Mouse (Mus musculus): ENCODE measurements at regions not wholly inside any gene's neighbourhood (a gene's known extent, or its start where the extent isn't known, plus 50 kb on each side); places are given as distances from the start of the nearest gene placed in this dataset.

DNA sequence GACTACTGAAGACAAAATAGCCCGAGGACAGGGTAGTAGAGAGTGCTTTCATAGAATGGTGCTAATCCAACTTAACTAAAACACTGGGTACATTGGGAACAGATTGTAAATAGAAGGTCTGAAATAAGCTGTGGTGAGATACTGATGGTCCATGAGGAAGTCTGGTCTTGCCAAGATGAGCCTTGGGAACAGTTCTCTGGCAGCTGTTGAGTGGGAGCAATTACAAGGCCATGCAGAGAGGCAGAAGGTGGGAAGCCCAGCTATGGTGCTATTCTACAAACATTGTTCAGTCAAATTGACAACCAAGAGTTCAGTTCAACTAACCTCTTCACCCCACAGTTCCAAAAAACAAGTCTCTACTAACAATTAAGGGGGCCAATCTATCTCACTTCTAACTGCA, 92.5 kb upstream of the Tenm4 start:
- Histone ChIP-seq H3K4me2 (no peak overlapping the region), H3K36me3 (no peaks in the 10 kb centered on the region), H3K4me3 (no peak overlapping the region), H3K27ac (no peak overlapping the region), H3K9me3 (no peaks in the 10 kb centered on the region), H3K4me1 (peaks cover 8% of the 10 kb centered on the region; the same call in 1 of the 2 replicates), H3K27me3 (no peaks in the 10 kb centered on the region), H3K9ac (no peak overlapping the region)
- WGBS = 77% methylated on average over 1 of the region's 1 CpGs
- no peak for ATAC-seq (ENCODE audit: borderline replicate concordance, extremely low read depth, low FRiP score, low TSS enrichment)

DNA sequence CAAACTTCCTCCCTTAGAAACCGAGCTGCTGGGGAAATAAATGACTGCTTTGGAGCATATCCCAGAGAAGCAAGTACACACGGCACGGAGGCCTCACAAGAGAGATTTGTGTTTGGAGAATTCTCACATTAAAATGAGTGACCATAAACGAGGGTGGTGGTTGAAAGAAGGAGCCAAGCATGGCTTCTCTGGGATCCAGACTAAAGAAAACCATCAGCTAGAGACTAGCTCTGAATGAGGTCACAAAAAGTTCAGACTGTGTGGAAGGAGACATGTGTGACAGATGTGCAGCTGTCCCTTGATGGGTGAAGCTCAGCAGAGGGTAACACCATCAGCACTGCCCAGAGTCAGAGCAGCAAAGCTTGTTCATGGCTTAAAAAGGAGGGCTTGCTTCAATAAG, 89.4 kb upstream of the Tenm4 start:
- peak; percentile 96 for ATAC-seq (ENCODE audit: borderline replicate concordance, extremely low read depth, low FRiP score, low TSS enrichment)
- H3K4me1 ChIP-seq = peaks cover 8% of the 10 kb centered on the region; the same call in 1 of the 2 replicates
- no peak overlapping the region for H3K4me2 ChIP-seq
- H3K9ac ChIP-seq = no peak overlapping the region
- no peaks in the 10 kb centered on the region for H3K9me3 ChIP-seq
- H3K27me3 ChIP-seq = no peaks in the 10 kb centered on the region
- H3K36me3 ChIP-seq = no peaks in the 10 kb centered on the region
- H3K4me3 ChIP-seq = no peak overlapping the region
- H3K27ac ChIP-seq = peak overlapping the region; percentile 71
- WGBS = 16% methylated on average over 4 of the region's 4 CpGs

DNA sequence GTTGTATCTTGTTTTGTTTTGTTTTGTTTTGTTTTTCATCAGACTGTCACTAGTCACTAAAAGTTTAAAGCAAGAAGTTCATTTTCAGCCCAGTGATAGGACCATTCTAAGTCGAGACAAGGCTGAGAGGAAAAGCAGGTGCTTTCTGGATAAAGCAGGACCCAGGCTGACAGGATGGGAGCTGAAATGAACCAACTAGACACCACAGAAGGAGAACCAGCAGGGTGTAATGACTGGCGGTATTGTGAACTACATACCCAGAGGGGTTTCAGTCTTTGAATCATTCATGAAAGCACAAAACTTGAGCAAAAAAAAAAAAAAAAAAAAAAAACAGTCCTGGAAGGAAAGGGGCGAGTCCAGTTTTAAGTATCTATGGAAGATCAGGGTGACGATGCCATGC, 75.9 kb upstream of the Tenm4 start:
- H3K4me1 ChIP-seq = no peaks in the 10 kb centered on the region
- no peak for ATAC-seq (ENCODE audit: borderline replicate concordance, extremely low read depth, low FRiP score, low TSS enrichment)
- H3K9me3 ChIP-seq = no peaks in the 10 kb centered on the region
- 81% methylated on average over 4 of the region's 4 CpGs for WGBS
- H3K4me3 ChIP-seq = no peak overlapping the region
- H3K4me2 ChIP-seq = no peak overlapping the region
- no peaks in the 10 kb centered on the region for H3K27me3 ChIP-seq
- H3K9ac ChIP-seq = no peak overlapping the region
- no peak overlapping the region for H3K27ac ChIP-seq
- no peaks in the 10 kb centered on the region for H3K36me3 ChIP-seq

DNA sequence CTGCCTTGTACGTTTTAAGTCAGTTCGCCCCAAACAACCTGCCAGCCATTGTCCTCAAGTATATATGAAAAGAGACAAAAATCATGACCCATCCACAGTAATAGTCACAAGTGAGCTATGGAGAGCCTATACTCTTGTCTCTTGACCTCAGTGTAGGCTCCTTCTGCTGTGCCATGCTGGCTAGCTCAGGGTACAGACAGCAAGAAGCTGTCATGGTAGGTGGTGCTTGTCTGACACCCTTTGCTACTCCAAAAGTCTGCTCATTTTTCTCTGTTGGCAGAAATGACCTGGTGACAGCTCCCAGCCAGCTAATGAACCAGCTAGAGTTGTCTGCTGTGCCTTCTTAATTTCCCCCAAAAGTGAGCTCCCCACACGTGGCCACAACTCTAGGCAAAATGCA, 75.3 kb upstream of the Tenm4 start:
- 74% methylated on average over 3 of the region's 3 CpGs for WGBS
- no peaks in the 10 kb centered on the region for H3K4me1 ChIP-seq
- no peak overlapping the region for H3K9ac ChIP-seq
- H3K27ac ChIP-seq = no peak overlapping the region
- H3K4me3 ChIP-seq = no peak overlapping the region
- no peak for ATAC-seq (ENCODE audit: borderline replicate concordance, extremely low read depth, low FRiP score, low TSS enrichment)
- no peaks in the 10 kb centered on the region for H3K27me3 ChIP-seq
- H3K4me2 ChIP-seq = no peak overlapping the region
- H3K9me3 ChIP-seq = no peaks in the 10 kb centered on the region
- no peaks in the 10 kb centered on the region for H3K36me3 ChIP-seq

DNA sequence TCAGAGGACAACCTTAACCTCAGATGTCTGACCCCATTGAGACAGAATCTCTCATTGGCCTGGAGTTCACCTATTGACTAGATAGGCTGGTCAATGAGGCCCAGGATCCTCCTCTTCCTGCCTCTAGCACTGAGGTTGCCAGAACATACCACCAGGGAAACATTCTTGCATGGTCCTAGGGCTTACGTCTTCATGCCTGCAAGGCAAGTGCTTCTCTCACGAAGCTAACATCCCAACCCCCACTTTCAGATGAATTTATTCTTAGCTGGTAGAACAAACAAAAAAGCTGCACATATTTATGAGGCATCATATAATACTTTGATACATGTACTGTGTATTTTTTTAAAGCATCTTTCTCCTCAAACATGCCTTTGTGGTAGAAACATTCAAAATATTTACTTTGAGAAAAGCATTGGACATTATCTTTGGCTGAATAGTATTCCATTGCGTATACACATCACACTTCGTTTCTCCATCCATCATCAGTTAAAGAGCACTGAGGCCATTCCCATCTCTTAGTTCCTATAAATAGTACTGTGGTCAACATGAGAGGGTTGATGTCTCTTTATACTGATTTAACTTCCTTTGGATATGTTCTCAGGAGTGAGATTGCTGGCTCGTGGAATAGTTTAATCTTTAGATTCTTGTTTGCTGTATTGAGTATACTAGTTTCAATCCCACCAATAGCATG, 72.2 kb upstream of the Tenm4 start:
- no peak overlapping the region for H3K9ac ChIP-seq
- H3K4me3 ChIP-seq = no peak overlapping the region
- H3K4me2 ChIP-seq = no peak overlapping the region
- peak overlapping the region; percentile 50 for H3K27ac ChIP-seq
- no peaks in the 10 kb centered on the region for H3K4me1 ChIP-seq
- ATAC-seq (ENCODE audit: borderline replicate concordance, extremely low read depth, low FRiP score, low TSS enrichment) = peak; percentile 83; the same call in 1 of the 2 replicates
- no peaks in the 10 kb centered on the region for H3K36me3 ChIP-seq
- 49% methylated on average over 5 of the region's 5 CpGs for WGBS
- no peaks in the 10 kb centered on the region for H3K27me3 ChIP-seq
- H3K9me3 ChIP-seq = no peaks in the 10 kb centered on the region

DNA sequence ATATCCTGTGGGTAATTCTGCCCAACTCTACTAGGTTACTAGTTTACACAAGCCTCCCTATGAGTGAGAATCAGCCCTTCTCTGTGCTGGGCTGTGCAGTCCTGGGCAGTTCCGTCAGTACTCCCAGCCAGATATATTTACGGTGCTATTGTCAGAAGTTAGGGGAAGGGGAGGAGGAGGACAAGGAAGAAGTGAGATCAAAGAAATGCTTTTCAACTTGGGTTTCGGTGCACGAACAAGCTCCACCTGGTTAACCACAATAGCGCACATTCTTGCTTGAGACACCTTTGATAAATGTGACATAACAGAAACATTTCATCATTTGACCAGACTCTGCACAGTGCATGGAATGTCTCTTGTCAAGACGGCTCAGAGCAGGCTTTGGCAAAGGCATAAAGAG, 68.3 kb upstream of the Tenm4 start:
- WGBS = 34% methylated on average over 6 of the region's 6 CpGs
- no peak overlapping the region for H3K4me2 ChIP-seq
- H3K27me3 ChIP-seq = no peaks in the 10 kb centered on the region
- no peaks in the 10 kb centered on the region for H3K4me1 ChIP-seq
- no peak overlapping the region for H3K9ac ChIP-seq
- no peaks in the 10 kb centered on the region for H3K36me3 ChIP-seq
- no peak overlapping the region for H3K27ac ChIP-seq
- H3K9me3 ChIP-seq = no peaks in the 10 kb centered on the region
- H3K4me3 ChIP-seq = no peak overlapping the region
- ATAC-seq (ENCODE audit: borderline replicate concordance, extremely low read depth, low FRiP score, low TSS enrichment) = no peak

DNA sequence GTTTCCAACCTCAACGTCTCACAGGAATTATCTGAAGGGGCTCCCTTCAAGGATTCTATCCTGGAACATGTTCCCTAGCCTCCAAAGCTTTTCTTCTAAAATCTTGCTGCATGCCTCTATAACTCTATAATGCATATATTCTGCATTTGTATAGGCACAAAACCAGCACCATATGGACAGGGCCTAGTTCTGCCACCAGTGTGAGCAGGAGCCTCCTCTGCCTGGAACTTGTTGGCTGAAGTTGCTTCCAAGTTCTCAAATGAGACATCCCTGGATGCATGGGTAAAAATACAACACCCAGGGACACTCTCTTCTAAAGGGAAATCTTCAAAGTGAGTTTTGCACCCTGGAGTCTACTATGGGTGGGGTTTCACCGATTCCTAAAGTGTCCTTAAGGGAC, 62.3 kb upstream of the Tenm4 start:
- Histone ChIP-seq H3K4me2 (no peak overlapping the region), H3K9ac (no peak overlapping the region), H3K4me3 (no peak overlapping the region), H3K36me3 (no peaks in the 10 kb centered on the region), H3K4me1 (no peaks in the 10 kb centered on the region), H3K27me3 (no peaks in the 10 kb centered on the region), H3K27ac (no peak overlapping the region), H3K9me3 (no peaks in the 10 kb centered on the region)
- WGBS = 67% methylated on average over 2 of the region's 2 CpGs
- ATAC-seq (ENCODE audit: borderline replicate concordance, extremely low read depth, low FRiP score, low TSS enrichment) = no peak

DNA sequence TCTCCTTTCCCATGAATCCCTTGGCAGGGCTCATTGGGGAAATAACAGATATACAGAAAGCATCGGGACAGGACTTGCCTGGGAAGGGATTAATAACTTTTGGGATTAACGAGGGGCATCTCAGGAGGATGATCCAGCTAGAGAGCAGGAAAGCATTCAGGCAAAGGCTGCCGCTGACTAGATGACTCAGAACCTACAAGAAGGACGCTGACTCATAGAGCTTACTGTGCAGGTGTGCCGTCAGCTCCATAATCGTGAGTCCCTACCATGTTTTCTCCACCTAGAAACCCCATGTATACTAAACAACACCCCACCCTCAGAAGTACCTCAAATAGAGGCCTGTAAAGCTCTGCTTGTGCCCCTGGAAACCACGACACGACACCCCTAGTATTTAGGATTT, 50.9 kb upstream of the Tenm4 start:
- Histone ChIP-seq H3K27me3 (no peaks in the 10 kb centered on the region), H3K36me3 (no peaks in the 10 kb centered on the region), H3K4me2 (no peak overlapping the region), H3K4me1 (no peaks in the 10 kb centered on the region), H3K4me3 (no peak overlapping the region), H3K9me3 (no peaks in the 10 kb centered on the region), H3K9ac (no peak overlapping the region), H3K27ac (no peak overlapping the region)
- no peak for ATAC-seq (ENCODE audit: borderline replicate concordance, extremely low read depth, low FRiP score, low TSS enrichment)
- 79% methylated on average over 8 of the region's 8 CpGs for WGBS
